Mouse (Mus musculus) MEL (cell line): ENCODE results near the gene Tmem109.

Source experiments
- CTCF ChIP-seq, 3 experiments: IDR thresholded peaks in 2 of 3; conservative IDR thresholded peaks in 1 of 3; 2 replicates each; pipeline ENCODE4 v1.5.1; 2011 to 2012; ENCODE audit warnings: low read length in 3 of 3, low read depth in 2 of 3, mild to moderate bottlenecking in 2 of 3, improper control_type of control experiment in 1 of 3, inconsistent platforms in 1 of 3, mixed read lengths in 1 of 3, moderate library complexity in 1 of 3; ENCODE audit not compliant: control insufficient read depth in 1 of 3, insufficient read depth in 1 of 3, poor library complexity in 1 of 3, severe bottlenecking in 1 of 3
- MYC ChIP-seq: IDR thresholded peaks from 2 replicates; pipeline ENCODE4 v1.6.1; 2011; ENCODE audit warnings: low read depth, mild to moderate bottlenecking, low read length, improper control_type of control experiment, moderate library complexity
- POLR2A ChIP-seq, 2 experiments: IDR thresholded peaks; 2 replicates each; pipeline ENCODE4 v1.6.1; 2011 to 2012; ENCODE audit warnings: low read length in 2 of 2, mild to moderate bottlenecking in 2 of 2, control low read depth in 1 of 2, improper control_type of control experiment in 1 of 2, low read depth in 1 of 2, moderate library complexity in 1 of 2; ENCODE audit not compliant: control insufficient read depth in 1 of 2, insufficient read depth in 1 of 2, poor library complexity in 1 of 2
- USF2 ChIP-seq, 2 experiments: IDR thresholded peaks; 2 replicates each; pipeline ENCODE4 v1.6.1; 2011 to 2012; ENCODE audit warnings: improper control_type of control experiment in 2 of 2, low read length in 2 of 2, borderline replicate concordance in 1 of 2, inconsistent platforms in 1 of 2, low read depth in 1 of 2, mild to moderate bottlenecking in 1 of 2; ENCODE audit not compliant: insufficient read depth in 1 of 2

DNA sequence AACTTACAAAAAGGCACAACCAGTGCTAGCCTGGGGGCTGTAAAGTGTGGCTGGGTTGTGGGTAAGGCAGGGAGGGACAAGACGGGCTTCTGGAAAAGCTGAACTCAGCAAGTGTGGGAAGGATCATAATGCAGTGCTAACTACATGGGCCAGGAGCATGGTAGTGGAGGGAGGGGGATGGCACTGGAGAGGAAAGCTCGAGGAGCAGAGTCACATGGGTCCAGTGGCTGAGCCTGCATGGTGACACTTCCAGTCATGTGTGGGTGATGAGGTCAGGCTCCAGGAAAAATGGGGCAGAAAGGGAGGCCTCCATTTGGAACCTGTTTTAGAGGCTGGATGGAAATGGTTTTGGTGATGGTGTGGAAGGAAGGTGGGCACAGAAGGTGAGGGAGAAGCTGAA lies 25.3 kb downstream of the Tmem109 start:
- TF ChIP-seq USF2 (IDR thresholded peaks at IDR 0.05; ENCODE audit: borderline replicate concordance in 1 of 2, insufficient read depth in 1 of 2, low read depth in 1 of 2, low read length in 2 of 2) (no peak), POLR2A (IDR thresholded peaks at IDR 0.05; ENCODE audit: control insufficient read depth in 1 of 2, insufficient read depth in 1 of 2, low read depth in 1 of 2, low read length in 2 of 2, poor library complexity in 1 of 2) (no peak), MYC (no peak), CTCF (IDR thresholded peaks at IDR 0.05 in 2 of 3, conservative IDR thresholded peaks at IDR 0.05 in 1 of 3; ENCODE audit: control insufficient read depth in 1 of 3, insufficient read depth in 1 of 3, low read depth in 2 of 3, low read length in 3 of 3, poor library complexity in 1 of 3, severe bottlenecking in 1 of 3) (no peak)
